Mouse (Mus musculus): ENCODE results near the gene 4921536K21Rik.

Gene 4921536K21Rik

GRCm38 (mm10) chr11:3894406-3895281 lies at the start of gene 4921536K21Rik, which contains the start of gene Dusp18:
Gene 4921536K21Rik (minus strand): TSS chr11:3895098.
Gene Dusp18 (plus strand): TSS chr11:3895240.
- DNase-seq (ENCODE audit: low spot score in 2 of 2) = peak; percentile 93 to 94

- no peak for DNase-seq (ENCODE audit: low spot score in 2 of 2)
Measured at GRCm38 (mm10) chr11:3941371-3941770, 46.5 kb upstream of the 4921536K21Rik start.

DNA sequence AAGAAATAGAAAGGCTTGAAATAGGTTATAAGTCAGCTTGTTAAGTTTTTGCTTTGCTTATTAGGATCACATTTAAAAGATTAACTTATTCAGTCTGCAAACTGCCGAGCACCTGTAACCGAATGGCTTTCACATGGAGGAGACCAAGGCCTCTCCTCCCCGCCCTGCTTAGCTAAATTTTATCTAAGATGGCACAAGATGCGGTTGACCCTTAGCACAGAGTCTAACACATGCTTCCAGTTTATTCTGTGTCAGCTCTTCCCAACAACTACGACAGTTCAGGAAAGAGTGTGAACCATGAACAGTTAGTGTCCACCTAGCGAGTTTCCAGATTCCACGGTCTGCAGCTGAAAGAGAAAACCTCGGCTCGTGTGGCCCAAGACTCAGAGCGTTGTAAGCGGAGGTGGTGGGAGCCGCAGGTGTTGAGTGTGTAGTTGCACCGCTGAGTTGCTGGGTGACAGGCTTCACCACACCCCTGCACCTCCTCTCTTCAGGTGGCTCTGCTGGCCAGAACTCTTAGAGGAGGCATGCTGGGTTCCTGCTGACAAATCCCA lies 42.5 kb upstream of the 4921536K21Rik start:
- no peak for DNase-seq (ENCODE audit: low spot score in 2 of 2)

DNA sequence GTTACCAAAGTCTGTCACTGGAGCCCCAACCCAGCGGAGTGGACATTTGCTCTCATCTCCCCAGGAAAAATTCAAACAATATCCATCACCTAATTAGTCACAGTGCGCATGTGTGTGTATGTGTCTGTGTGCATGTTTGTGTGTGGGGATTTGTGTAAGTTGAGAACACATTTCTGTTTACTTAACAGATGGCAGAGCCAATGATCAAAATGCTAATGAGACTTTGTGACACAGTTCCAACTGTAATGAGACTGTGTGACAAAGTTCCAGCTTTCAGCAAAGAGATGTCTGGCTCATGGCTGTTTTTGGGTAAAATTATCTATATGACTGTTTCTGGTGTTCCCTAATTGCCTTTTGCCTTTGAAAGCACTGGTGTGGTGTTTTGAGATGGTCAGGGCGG lies 41.4 kb upstream of the 4921536K21Rik start:
- DNase-seq (ENCODE audit: low spot score in 2 of 2) = no peak

DNA sequence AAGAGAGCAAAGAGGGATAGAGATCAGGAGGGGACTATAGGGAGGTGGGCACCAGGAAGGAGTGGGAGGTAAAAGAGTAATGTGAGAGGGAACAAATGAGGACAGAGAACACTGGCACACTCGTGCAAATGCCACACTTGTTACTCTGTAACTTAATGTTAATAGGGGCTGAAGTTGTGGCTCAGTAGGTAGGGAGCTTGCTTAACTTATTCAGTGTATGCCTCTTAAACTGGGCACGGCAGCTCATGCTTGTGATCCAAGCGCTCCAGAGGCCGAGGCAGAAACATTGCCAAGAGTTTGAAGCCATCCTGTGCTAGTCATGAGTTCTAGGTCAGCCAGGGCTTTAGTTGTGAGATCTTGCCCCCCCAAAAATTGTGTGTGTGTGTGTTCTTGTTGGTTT lies 40.2 kb upstream of the 4921536K21Rik start:
- DNase-seq (ENCODE audit: low spot score in 2 of 2) = no peak

GRCm38 (mm10) chr11:3933756-3934285 lies 38.9 kb upstream of the 4921536K21Rik start:
- no peak for DNase-seq (ENCODE audit: low spot score in 2 of 2)

DNA sequence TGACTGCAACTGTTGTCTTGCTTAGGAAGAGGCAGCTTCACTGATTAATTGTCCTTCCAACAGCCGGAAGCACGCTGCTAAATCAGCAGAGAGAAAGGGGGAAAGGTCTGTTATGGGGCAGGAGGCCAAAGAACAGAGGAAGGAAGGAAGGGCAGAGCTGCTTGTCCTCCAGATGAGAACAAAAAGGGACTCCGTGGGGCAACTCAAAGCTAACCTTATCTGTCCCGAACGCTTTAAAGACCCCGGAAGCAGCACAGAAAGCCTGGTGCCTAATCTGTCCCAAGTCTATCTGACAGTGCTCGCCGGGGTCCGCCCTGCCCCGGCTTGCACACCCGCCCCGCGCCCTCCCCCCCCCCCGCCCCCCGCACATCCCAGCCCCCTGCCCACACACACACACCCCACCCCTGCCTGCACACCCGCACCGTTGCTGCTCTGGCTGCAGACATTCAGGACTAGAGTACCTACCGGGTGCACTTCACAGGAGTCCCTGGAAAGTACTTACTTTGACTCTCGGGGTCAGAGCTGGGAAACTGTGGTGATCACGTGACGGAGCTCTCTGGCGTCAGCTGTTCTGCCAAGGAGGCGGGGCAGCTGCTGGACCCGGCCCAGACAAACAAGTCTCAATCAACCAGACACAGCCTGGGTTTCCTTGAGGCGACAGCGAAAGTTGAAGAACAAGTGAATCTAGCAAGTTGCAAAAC lies 36.8 kb upstream of the 4921536K21Rik start, which contains the start of gene Tcn2:
Gene Tcn2, minus strand, starts transcription at position 649 of the 701 bp plus-strand sequence.
- no peak for DNase-seq (ENCODE audit: low spot score in 2 of 2)

GRCm38 (mm10) chr11:3930931-3931330 lies 36.0 kb upstream of the 4921536K21Rik start:
- no peak for DNase-seq (ENCODE audit: low spot score in 2 of 2)

DNA sequence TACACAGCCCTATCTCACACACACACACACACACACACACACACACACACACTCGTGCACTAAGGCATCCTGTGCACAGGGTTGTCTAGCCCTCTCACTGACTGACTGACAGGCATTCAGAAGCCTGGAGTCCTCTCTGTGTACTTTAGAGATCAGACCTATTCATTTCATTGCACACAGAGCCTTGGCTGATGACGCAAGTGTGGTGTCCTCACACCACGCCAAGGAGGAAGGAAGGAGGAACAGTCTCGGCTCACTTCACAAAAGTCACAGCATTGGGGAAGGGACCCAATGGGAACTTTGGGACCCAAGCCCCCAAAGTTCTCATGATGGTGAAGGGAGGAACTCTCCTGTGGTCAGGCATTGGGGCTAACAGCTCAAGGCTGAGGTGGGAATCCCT lies 35.1 kb upstream of the 4921536K21Rik start:
- DNase-seq (ENCODE audit: low spot score in 2 of 2) = no peak

- DNase-seq (ENCODE audit: low spot score in 2 of 2) = no peak
Measured at GRCm38 (mm10) chr11:3925916-3926315, 31.0 kb upstream of the 4921536K21Rik start.

- DNase-seq (ENCODE audit: low spot score in 2 of 2) = no peak
Measured at GRCm38 (mm10) chr11:3922731-3923130, 27.8 kb upstream of the 4921536K21Rik start.

DNA sequence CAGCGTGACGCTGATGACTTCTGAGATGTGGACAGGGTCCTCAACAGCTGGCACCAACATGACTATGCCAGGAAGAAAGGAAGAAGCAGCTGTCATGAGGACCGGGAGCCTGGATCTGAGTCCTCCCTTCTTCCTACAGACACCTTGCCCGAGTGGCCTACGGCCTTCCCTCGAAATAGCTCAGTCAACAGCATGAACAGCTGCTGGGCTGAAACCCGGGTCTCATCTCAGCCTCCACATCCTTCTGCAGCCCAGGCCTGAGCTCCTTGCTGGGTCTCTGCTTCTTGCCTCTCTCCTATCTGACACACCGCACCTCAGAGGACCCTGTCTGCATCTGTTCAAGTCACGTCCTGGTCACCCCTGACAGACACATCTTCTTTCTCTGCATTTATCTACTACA lies 27.2 kb upstream of the 4921536K21Rik start:
- no peak for DNase-seq (ENCODE audit: low spot score in 2 of 2)

- DNase-seq (ENCODE audit: low spot score in 2 of 2) = peak in 1 of 2 experiments; percentile 35
Measured at GRCm38 (mm10) chr11:3921281-3921850, 26.5 kb upstream of the 4921536K21Rik start.

GRCm38 (mm10) chr11:3920476-3920875 lies 25.6 kb upstream of the 4921536K21Rik start:
- no peak for DNase-seq (ENCODE audit: low spot score in 2 of 2)

- DNase-seq (ENCODE audit: low spot score in 2 of 2) = no peak
Measured at GRCm38 (mm10) chr11:3918738-3919137, 23.8 kb upstream of the 4921536K21Rik start.

GRCm38 (mm10) chr11:3914109-3914840 lies 19.4 kb upstream of the 4921536K21Rik start, which contains the start of gene Slc35e4:
Gene Slc35e4 (minus strand): TSS chr11:3914664.
- DNase-seq (ENCODE audit: low spot score in 2 of 2) = peak; percentile 79 to 84

- DNase-seq (ENCODE audit: low spot score in 2 of 2) = peak; percentile 84
Measured at GRCm38 (mm10) chr11:3913316-3914108, 18.6 kb upstream of the 4921536K21Rik start.

DNA sequence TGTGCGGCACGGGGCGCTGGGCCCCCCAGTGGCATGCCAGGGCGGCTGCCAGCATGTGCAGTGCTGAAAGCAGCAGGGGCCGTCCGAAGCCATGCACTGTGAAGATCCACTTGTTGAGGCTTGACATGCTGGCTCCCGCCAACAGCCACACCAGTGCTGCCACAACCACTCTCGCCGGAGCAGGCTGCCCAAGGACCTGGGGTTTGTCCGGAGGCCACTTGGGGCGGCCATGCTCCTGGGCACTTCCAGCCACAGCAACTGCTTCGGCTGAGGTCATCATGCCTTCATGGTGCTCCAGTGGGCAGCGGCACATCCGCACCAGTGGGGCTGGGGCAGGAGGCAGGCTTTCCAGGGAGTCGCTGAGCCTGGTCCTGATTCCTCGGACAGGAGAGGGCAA lies 18.0 kb upstream of the 4921536K21Rik start:
- DNase-seq (ENCODE audit: low spot score in 2 of 2) = no peak

DNA sequence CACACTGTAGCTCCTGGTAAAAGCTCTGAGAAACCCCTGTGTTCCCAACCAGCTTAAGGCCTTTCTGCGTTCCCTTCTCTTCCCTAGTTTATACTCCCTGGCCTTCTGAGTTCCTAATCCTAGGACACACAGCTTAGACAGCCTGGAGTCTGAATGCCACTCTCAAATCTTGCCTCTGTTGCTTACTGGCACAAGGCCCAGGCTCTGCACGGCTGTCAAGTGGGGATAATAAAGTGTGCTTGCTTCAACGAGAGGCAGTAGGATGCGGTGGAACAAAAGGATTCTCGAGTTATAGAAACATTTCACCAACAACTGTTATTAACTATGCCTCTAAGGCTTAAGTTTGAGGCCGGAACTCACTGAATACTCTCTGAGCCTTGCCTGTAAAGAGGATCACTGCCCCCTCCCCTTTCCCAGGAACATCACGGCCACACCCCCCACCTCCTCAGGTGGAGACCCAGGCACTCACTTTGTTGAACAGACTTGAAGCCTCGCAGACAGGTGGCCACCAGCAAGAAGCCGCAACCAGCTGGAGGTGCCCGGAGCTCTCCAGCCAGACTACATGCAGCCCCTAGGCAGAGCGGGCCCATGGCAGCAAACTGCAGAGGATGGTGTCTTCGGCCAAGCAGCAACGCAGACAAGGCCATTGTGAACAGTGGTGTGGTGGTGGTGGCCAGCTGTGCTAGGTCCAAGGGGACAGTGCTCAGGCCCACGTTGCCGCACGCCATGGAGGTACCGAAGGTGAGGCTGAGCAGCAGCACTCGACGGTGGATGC lies 17.4 kb upstream of the 4921536K21Rik start:
- no peak for DNase-seq (ENCODE audit: low spot score in 2 of 2)
